Mouse (Mus musculus) kidney, adult 2 months (tissue): ENCODE data around the gene Spag17.

ENCODE experiments used
- CTCF ChIP-seq: fragments of 200-500 bp; conservative IDR thresholded peaks from 2 replicates; pipeline ENCODE4 v1.5.1; 2011; ENCODE audit warnings: low read depth, mild to moderate bottlenecking, control low read depth, low read length, moderate library complexity, mixed read lengths; ENCODE audit not compliant: insufficient read depth, insufficient read length
- POLR2A ChIP-seq: fragments of 200-500 bp; IDR thresholded peaks from one replicate; pipeline ENCODE4 v1.6.1; 2011; ENCODE audit warnings: low read depth, low read length, control low read depth

DNA sequence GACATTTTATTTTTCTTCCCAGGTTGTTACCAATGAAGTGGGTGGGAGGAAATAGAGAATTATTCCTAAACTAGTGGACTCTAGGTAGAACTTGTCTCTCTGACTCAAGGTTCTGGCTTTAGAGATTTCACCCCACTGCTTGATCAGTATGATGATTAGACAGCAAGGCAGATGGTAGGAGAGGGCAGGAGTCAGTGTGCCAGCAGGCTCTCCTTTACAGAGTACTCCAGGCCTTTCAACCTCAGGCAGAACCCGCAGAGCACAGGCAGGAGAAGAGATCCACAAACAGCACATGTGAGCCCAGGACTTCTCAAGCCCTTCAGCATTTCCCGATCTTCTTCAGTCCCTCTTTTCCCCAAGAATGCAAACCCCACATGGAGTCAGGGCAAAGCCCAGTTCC lies 233.5 kb downstream of the Spag17 start:
- TF ChIP-seq CTCF = no peak
- no peak for TF ChIP-seq POLR2A
